Mouse (Mus musculus) heart, embryonic 14.5 days (tissue): ENCODE measurements around the gene Gas2. TPM values are rescaled to one million over a fixed set of nuclear protein-coding genes. Genes with fewer than 3 reads are reported as not detected.

Experiments used
- ATAC-seq: fragments of 200-750 bp; cut with Nextera tagmentation; 2 replicates; pipeline ENCODE4 v1.8.0; 2017; ENCODE audit warnings: low read depth, moderate TSS enrichment; ENCODE audit not compliant: insufficient number of reproducible peaks, insufficient read depth, low FRiP score
- H3K27ac ChIP-seq, 2 experiments: fragments of 200-500 bp in 1 of 2; fragments of 300-500 bp in 1 of 2; sonication (generic) in 1 of 2; replicated peaks in 1 of 2; 2 replicates each; pipeline ENCODE4 v1.5.1; 2012 to 2014; ENCODE audit warnings: low read depth in 2 of 2, low read length in 2 of 2, control low read depth in 1 of 2, mild to moderate bottlenecking in 1 of 2, mixed read lengths in 1 of 2; ENCODE audit not compliant: control insufficient read depth in 1 of 2, insufficient read depth in 1 of 2
- H3K27me3 ChIP-seq: fragments of 300-500 bp; sonication (generic); 2 replicates; pipeline ENCODE4 v1.6.1; 2014; ENCODE audit warnings: mild to moderate bottlenecking, low read length, control low read depth; ENCODE audit not compliant: control insufficient read depth, insufficient read depth
- H3K36me3 ChIP-seq: fragments of 300-500 bp; sonication (generic); 2 replicates; pipeline ENCODE4 v1.6.1; 2014; ENCODE audit warnings: mild to moderate bottlenecking, control low read depth, low read length, mixed read lengths; ENCODE audit not compliant: control insufficient read depth, insufficient read depth
- H3K4me1 ChIP-seq, 2 experiments: fragments of 200-500 bp in 1 of 2; fragments of 300-500 bp in 1 of 2; sonication (generic) in 1 of 2; 2 replicates each; pipeline ENCODE4 v1.6.1; 2012 to 2014; ENCODE audit warnings: low read length in 2 of 2, control low read depth in 1 of 2, mixed read lengths in 1 of 2; ENCODE audit not compliant: control insufficient read depth in 2 of 2, insufficient read depth in 2 of 2
- H3K4me2 ChIP-seq: fragments of 300-500 bp; sonication (generic); 2 replicates; pipeline ENCODE4 v1.6.1; 2014; ENCODE audit warnings: mild to moderate bottlenecking, low read length
- H3K4me3 ChIP-seq, 2 experiments: fragments of 200-500 bp in 1 of 2; fragments of 300-500 bp in 1 of 2; sonication (generic) in 1 of 2; 2 replicates each; pipeline ENCODE4 v1.5.1; 2012 to 2014; ENCODE audit warnings: low read length in 2 of 2, mild to moderate bottlenecking in 2 of 2, control low read depth in 1 of 2, low read depth in 1 of 2, moderate library complexity in 1 of 2; ENCODE audit not compliant: control insufficient read depth in 1 of 2, insufficient read depth in 1 of 2
- H3K9ac ChIP-seq: fragments of 300-500 bp; sonication (generic); 2 replicates; pipeline ENCODE4 v1.6.1; 2014; ENCODE audit warnings: mild to moderate bottlenecking, low read length
- H3K9me3 ChIP-seq: fragments of 300-500 bp; sonication (generic); 2 replicates; pipeline ENCODE4 v1.6.1; 2016; ENCODE audit warnings: low read length, control low read depth; ENCODE audit not compliant: control insufficient read depth
- WGBS: fragments of 180-500 bp; shearing (Covaris S2); extraction: QIAGEN DNeasy Blood & Tissue Kit; methylation state at CpG from one replicate; pipeline ENCODE4 v1.1.7; 2014; 5-methylcytosine and 5-hydroxymethylcytosine counted together
- polyA plus RNA-seq: library from polyadenylated mRNA; unstranded; fragments of >200 nt; fragmentation: Nextera tagmentation; extraction: Ambion mirVana; gene quantifications from 2 replicates; pipeline ENCODE4 v1.2.1, GENCODE M21; 2014

Gene Gas2
- polyA plus RNA-seq, 1 experiment from 2014 or later, result 9.8 TPM

- H3K4me1 ChIP-seq, result no peaks in the 10 kb centered on the region
- H3K27ac ChIP-seq, result no peak overlapping the region
- 58% methylated on average over 3 of the region's 3 CpGs for WGBS
- no peak overlapping the region for H3K9ac ChIP-seq
- H3K9me3 ChIP-seq, result no peaks in the 10 kb centered on the region
- no peak overlapping the region for H3K4me3 ChIP-seq
- ATAC-seq, result no peak
- no peaks in the 10 kb centered on the region for H3K36me3 ChIP-seq
- H3K4me2 ChIP-seq, result no peak overlapping the region
- H3K27me3 ChIP-seq, result no peaks in the 10 kb centered on the region
Observed at GRCm38 (mm10) chr7:51885345-51885744, 23.5 kb downstream of the Gas2 start.

GRCm38 (mm10) chr7:51887678-51888567 lies 26.1 kb downstream of the Gas2 start:
- Histone ChIP-seq H3K9me3 (no peaks in the 10 kb centered on the region), H3K27me3 (no peaks in the 10 kb centered on the region), H3K4me1 (no peaks in the 10 kb centered on the region), H3K27ac (no peak overlapping the region), H3K36me3 (no peaks in the 10 kb centered on the region), H3K4me3 (no peak overlapping the region), H3K9ac (no peak overlapping the region), H3K4me2 (no peak overlapping the region)
- 77% methylated on average over 11 of the region's 11 CpGs for WGBS
- ATAC-seq, result no peak

GRCm38 (mm10) chr7:51889601-51890000 lies 27.8 kb downstream of the Gas2 start:
- Histone ChIP-seq H3K27ac (no peak overlapping the region), H3K9ac (no peak overlapping the region), H3K4me1 (no peaks in the 10 kb centered on the region), H3K4me2 (no peak overlapping the region), H3K36me3 (no peaks in the 10 kb centered on the region), H3K27me3 (no peaks in the 10 kb centered on the region), H3K4me3 (no peak overlapping the region), H3K9me3 (no peaks in the 10 kb centered on the region)
- no peak for ATAC-seq
- 86% methylated on average over 7 of the region's 7 CpGs for WGBS

- no peak overlapping the region for H3K27ac ChIP-seq
- H3K9ac ChIP-seq, result no peak overlapping the region
- no peak for ATAC-seq
- no peak overlapping the region for H3K4me2 ChIP-seq
- no peaks in the 10 kb centered on the region for H3K4me1 ChIP-seq
- H3K36me3 ChIP-seq, result no peaks in the 10 kb centered on the region
- H3K9me3 ChIP-seq, result no peaks in the 10 kb centered on the region
- H3K4me3 ChIP-seq, result no peak overlapping the region
- no peaks in the 10 kb centered on the region for H3K27me3 ChIP-seq
- WGBS, result 83% methylated on average over 1 of the region's 1 CpGs
Observed at GRCm38 (mm10) chr7:51892224-51892965, 30.6 kb downstream of the Gas2 start.

GRCm38 (mm10) chr7:51893008-51893407 lies 31.2 kb downstream of the Gas2 start:
- no peaks in the 10 kb centered on the region for H3K4me1 ChIP-seq
- no peak overlapping the region for H3K4me2 ChIP-seq
- 80% methylated on average over 4 of the region's 4 CpGs for WGBS
- no peak for ATAC-seq
- no peak overlapping the region for H3K27ac ChIP-seq
- H3K36me3 ChIP-seq, result no peaks in the 10 kb centered on the region
- H3K4me3 ChIP-seq, result no peak overlapping the region
- H3K9ac ChIP-seq, result no peak overlapping the region
- H3K9me3 ChIP-seq, result no peaks in the 10 kb centered on the region
- H3K27me3 ChIP-seq, result no peaks in the 10 kb centered on the region

GRCm38 (mm10) chr7:51894133-51894801 lies 32.5 kb downstream of the Gas2 start:
- Histone ChIP-seq H3K9ac (no peak overlapping the region), H3K4me1 (no peaks in the 10 kb centered on the region), H3K27me3 (no peaks in the 10 kb centered on the region), H3K9me3 (no peaks in the 10 kb centered on the region), H3K27ac (no peak overlapping the region), H3K4me3 (no peak overlapping the region), H3K36me3 (no peaks in the 10 kb centered on the region), H3K4me2 (no peak overlapping the region)
- 76% methylated on average over 4 of the region's 4 CpGs for WGBS
- ATAC-seq, result no peak

GRCm38 (mm10) chr7:51894939-51895338 lies 33.1 kb downstream of the Gas2 start:
- no peaks in the 10 kb centered on the region for H3K9me3 ChIP-seq
- no peaks in the 10 kb centered on the region for H3K36me3 ChIP-seq
- H3K9ac ChIP-seq, result no peak overlapping the region
- no peak overlapping the region for H3K27ac ChIP-seq
- H3K4me2 ChIP-seq, result no peak overlapping the region
- WGBS, result 43% methylated on average over 2 of the region's 2 CpGs
- no peak for ATAC-seq
- H3K4me1 ChIP-seq, result no peaks in the 10 kb centered on the region
- H3K4me3 ChIP-seq, result no peak overlapping the region
- no peaks in the 10 kb centered on the region for H3K27me3 ChIP-seq
